Mouse (Mus musculus) stomach, postnatal 0 days (tissue): ENCODE measurements around the gene Ppp3ca. TPM values are rescaled to one million over a fixed set of nuclear protein-coding genes. Genes with fewer than 3 reads are reported as not detected.

Experiments
- ATAC-seq: fragments of 200-750 bp; cut with Nextera tagmentation; 2 replicates; pipeline ENCODE4 v1.8.0; 2017; ENCODE audit not compliant: low FRiP score, low TSS enrichment
- DNase-seq: peaks from one replicate; pipeline ENCODE4 v3.0.0-alpha.2; 2016; ENCODE audit warnings: low spot score
- H3K27ac ChIP-seq: fragments of 300-500 bp; sonication (generic); replicated peaks from 2 replicates; pipeline ENCODE4 v1.5.1; 2014; ENCODE audit warnings: mild to moderate bottlenecking, control low read depth
- H3K27me3 ChIP-seq: fragments of 300-500 bp; sonication (generic); 2 replicates; pipeline ENCODE4 v1.6.1; 2014; ENCODE audit warnings: low read length; ENCODE audit not compliant: control insufficient read depth, insufficient read depth
- H3K36me3 ChIP-seq: fragments of 300-500 bp; sonication (generic); 2 replicates; pipeline ENCODE4 v1.6.1; 2014; ENCODE audit warnings: low read length, mixed read lengths; ENCODE audit not compliant: control insufficient read depth, insufficient read depth
- H3K4me1 ChIP-seq: fragments of 300-500 bp; sonication (generic); replicated peaks from 2 replicates; pipeline ENCODE4 v1.6.1; 2014; ENCODE audit warnings: antibody characterized with exemption; ENCODE audit not compliant: control insufficient read depth, insufficient read depth
- H3K4me2 ChIP-seq: fragments of 300-500 bp; sonication (generic); replicated peaks from 2 replicates; pipeline ENCODE4 v1.6.1; 2014; ENCODE audit warnings: low read depth, mild to moderate bottlenecking, control low read depth, moderate library complexity
- H3K4me3 ChIP-seq: fragments of 300-500 bp; sonication (generic); 2 replicates; pipeline ENCODE4 v1.5.1; 2014; ENCODE audit warnings: low read depth, low read length, control low read depth
- H3K9ac ChIP-seq: fragments of 300-500 bp; sonication (generic); 2 replicates; pipeline ENCODE4 v1.6.1; 2014; ENCODE audit warnings: mild to moderate bottlenecking, low read length, control low read depth, mixed read lengths
- H3K9me3 ChIP-seq: fragments of 300-500 bp; sonication (generic); 2 replicates; pipeline ENCODE4 v1.6.1; 2016; ENCODE audit warnings: low read length; ENCODE audit not compliant: control insufficient read depth
- CTCF ChIP-seq: IDR thresholded peaks from 2 replicates; pipeline ENCODE4 v1.5.1; 2016; ENCODE audit warnings: antibody characterized with exemption, low read depth, mild to moderate bottlenecking, moderate library complexity
- EP300 ChIP-seq: optimal IDR thresholded peaks from 2 replicates; pipeline ENCODE3; 2016; ENCODE audit warnings: antibody characterized with exemption
- WGBS: fragments of 180-500 bp; shearing (Covaris S2); extraction: QIAGEN DNeasy Blood & Tissue Kit; methylation state at CpG from one replicate; pipeline ENCODE4 v1.1.7; 2014; 5-methylcytosine and 5-hydroxymethylcytosine counted together
- polyA plus RNA-seq: library from polyadenylated mRNA; unstranded; fragments of >200 nt; fragmentation: Nextera tagmentation; extraction: Ambion mirVana; gene quantifications from 2 replicates; pipeline ENCODE4 v1.2.1, GENCODE M21; 2015

Gene Ppp3ca
- polyA plus RNA-seq, 1 experiment from 2014 or later: 50.2 TPM

DNA sequence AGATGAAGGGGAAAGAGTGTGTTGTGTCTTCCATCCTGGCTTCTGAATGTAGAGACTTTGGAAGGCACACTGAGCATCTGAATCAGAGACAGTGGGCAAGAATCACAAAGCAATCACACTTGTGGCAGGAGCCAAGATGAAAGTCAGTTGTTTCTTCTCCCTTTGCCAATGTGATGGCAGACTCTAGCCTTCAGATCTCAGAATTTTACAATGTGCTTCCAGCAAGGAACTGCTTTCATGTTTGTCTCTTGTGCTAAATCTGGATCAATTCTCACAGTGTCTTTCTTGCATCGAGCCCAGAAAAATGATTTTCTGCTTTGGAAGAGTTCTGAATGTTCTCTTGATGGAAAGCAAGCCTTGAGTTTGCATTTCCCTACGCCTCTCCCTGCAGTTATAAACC is 297.6 kb downstream of the Ppp3ca start:
- 86% methylated on average over 2 of the region's 2 CpGs for WGBS
- DNase-seq (no peak), ATAC-seq (no peak)
- Histone ChIP-seq H3K4me2 (no peak overlapping the region), H3K9me3 (no peaks in the 10 kb centered on the region), H3K4me1 (0 out of 2 replicates have a peak, but pooled peaks cover 2% of the 10 kb centered on the region), H3K27me3 (no peaks in the 10 kb centered on the region), H3K27ac (no peak overlapping the region), H3K9ac (no peak overlapping the region), H3K4me3 (no peak overlapping the region), H3K36me3 (no peaks in the 10 kb centered on the region)
- TF ChIP-seq CTCF (no peak), EP300 (no peak)

DNA sequence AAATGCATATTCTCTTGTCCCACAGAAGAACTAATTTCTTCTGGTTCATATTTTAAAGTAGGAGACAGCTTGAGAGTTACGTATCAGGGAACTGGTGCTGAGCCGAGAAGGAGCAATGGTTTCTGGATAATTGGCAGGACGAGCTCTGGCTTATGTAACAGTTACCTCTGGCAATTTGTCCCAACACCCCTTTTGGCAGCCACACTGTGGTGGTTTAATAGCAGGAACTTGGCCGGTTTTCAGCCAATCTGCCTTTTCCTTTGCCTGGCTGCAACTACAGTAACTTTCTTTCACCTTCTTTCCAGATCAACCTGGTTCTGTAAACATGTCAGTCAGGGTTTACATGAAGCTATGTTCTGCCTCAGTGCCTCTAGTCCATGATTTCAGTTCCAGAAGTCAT is 299.9 kb downstream of the Ppp3ca start:
- no peak for ATAC-seq
- no peak overlapping the region for H3K27ac ChIP-seq
- H3K36me3 ChIP-seq: no peaks in the 10 kb centered on the region
- no peak for DNase-seq
- TF ChIP-seq CTCF: no peak
- no peak for TF ChIP-seq EP300
- WGBS: 43% methylated on average over 4 of the region's 4 CpGs
- H3K4me2 ChIP-seq: no peak overlapping the region
- no peaks in the 10 kb centered on the region for H3K9me3 ChIP-seq
- no peak overlapping the region for H3K9ac ChIP-seq
- no peak overlapping the region for H3K4me3 ChIP-seq
- no peaks in the 10 kb centered on the region for H3K27me3 ChIP-seq
- 0 out of 2 replicates have a peak, but pooled peaks cover 2% of the 10 kb centered on the region for H3K4me1 ChIP-seq

DNA sequence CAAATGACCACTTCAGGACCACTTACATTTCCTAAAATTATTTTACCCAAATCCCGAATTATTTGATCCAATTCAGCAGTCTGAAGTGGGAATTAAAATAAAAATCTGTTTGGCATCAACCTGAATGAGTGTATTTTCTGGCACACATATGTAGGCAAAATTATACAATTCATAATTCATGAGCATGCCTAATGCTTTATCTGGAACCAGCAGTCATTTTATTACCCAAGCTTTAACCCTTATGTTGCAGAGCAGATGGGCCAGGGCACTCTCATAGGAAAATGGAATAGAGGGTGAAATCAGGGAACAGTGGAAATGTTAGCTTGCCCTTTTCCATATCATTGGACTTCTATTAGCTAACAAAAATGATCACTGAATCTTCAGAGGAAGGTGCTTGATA is 307.9 kb downstream of the Ppp3ca start:
- Histone ChIP-seq H3K4me2 (no peak overlapping the region), H3K4me3 (no peak overlapping the region), H3K27ac (no peak overlapping the region), H3K4me1 (no peaks in the 10 kb centered on the region), H3K9me3 (no peaks in the 10 kb centered on the region), H3K27me3 (no peaks in the 10 kb centered on the region), H3K9ac (no peak overlapping the region), H3K36me3 (no peaks in the 10 kb centered on the region)
- 72% methylated on average over 1 of the region's 1 CpGs for WGBS
- DNase-seq: no peak
- no peak for TF ChIP-seq EP300
- TF ChIP-seq CTCF: no peak
- no peak for ATAC-seq

DNA sequence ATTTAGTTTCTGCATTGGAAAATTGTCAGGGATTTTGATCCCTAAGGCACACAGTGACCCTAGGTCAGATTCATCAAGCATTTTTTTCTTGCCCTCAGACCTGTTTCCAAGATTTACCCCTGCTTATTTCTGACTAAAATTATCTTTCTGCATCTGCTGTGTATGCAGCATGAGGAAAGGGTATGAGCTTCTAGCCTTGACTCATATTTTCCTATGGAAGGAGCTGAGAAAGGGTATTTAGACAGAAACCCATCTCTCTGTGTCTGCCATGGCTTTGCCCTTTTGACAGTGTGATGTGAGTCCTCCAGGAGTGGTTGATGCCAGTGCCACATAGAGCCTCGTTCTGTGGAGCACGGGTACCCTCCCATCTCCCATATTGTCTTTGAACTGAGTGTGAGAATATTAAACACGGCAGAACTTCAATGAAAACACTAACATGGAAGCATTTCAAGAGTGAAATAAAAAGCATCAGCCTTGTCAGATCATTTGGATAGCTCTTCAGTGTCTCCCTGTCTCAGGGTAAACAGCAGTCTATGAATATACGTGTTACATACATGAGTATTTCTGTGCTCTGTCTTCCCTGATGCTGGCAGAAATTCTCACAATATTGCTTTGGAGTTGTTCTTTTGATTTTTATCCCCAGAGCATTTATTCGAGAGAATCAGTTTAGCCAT is 311.1 kb downstream of the Ppp3ca start:
- TF ChIP-seq CTCF: no peak
- no peak overlapping the region for H3K27ac ChIP-seq
- no peak overlapping the region for H3K4me2 ChIP-seq
- H3K4me1 ChIP-seq: no peaks in the 10 kb centered on the region
- DNase-seq (no peak), ATAC-seq (no peak)
- H3K9ac ChIP-seq: no peak overlapping the region
- no peaks in the 10 kb centered on the region for H3K36me3 ChIP-seq
- H3K9me3 ChIP-seq: no peaks in the 10 kb centered on the region
- 81% methylated on average over 5 of the region's 5 CpGs for WGBS
- H3K27me3 ChIP-seq: no peaks in the 10 kb centered on the region
- H3K4me3 ChIP-seq: no peak overlapping the region

DNA sequence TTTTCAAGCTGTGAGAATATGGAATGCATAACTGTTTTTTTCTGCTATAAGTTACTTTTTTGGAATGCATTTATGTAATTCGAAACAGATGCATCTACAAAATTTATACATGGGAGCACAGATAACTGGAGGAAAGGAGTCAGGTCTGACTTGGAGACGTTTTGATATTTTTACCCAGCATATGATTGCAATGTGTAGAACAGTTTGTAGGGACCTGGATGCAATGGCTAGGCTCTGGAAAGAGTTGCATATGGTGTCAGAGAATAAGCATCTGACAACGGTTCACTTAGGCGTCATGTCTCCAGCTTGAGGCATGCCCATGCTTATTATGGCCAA is 311.6 kb downstream of the Ppp3ca start:
- Histone ChIP-seq H3K27ac (no peak overlapping the region), H3K4me2 (no peak overlapping the region), H3K9ac (no peak overlapping the region), H3K27me3 (no peaks in the 10 kb centered on the region), H3K4me1 (no peaks in the 10 kb centered on the region), H3K9me3 (no peaks in the 10 kb centered on the region), H3K4me3 (no peak overlapping the region), H3K36me3 (no peaks in the 10 kb centered on the region)
- ATAC-seq: no peak
- 89% methylated on average over 4 of the region's 4 CpGs for WGBS
- no peak for DNase-seq
- no peak for TF ChIP-seq EP300

DNA sequence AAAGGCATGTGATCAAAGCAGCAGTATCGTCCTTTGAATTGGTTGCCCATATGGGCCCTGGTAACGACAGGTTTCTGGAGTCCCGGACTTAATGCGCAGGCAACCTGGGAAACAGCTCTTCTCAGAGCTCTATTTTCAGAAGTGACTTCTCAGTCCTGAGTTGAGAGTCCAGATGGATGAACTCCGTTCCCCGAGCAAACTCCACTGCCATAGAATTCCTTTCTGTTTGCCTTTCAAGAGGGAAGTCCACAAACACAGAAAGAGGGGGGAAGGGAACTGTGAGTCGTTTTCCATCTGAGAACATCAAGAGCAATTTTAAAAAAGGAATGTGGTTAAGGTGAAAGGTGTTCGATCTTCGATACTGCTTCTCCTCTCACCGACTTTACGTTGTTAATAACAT is 312.1 kb downstream of the Ppp3ca start:
- no peaks in the 10 kb centered on the region for H3K4me1 ChIP-seq
- H3K4me3 ChIP-seq: no peak overlapping the region
- no peak overlapping the region for H3K9ac ChIP-seq
- H3K4me2 ChIP-seq: no peak overlapping the region
- WGBS: 76% methylated on average over 11 of the region's 11 CpGs
- H3K27ac ChIP-seq: no peak overlapping the region
- H3K27me3 ChIP-seq: no peaks in the 10 kb centered on the region
- no peak for TF ChIP-seq EP300
- TF ChIP-seq CTCF: no peak
- no peaks in the 10 kb centered on the region for H3K36me3 ChIP-seq
- DNase-seq: no peak
- no peak for ATAC-seq
- no peaks in the 10 kb centered on the region for H3K9me3 ChIP-seq
